Mouse (Mus musculus): ENCODE data around the gene Ly6g6c. TPM values are rescaled to one million over a fixed set of nuclear protein-coding genes. Genes with fewer than 3 reads are reported as not detected.
"Not testable (repeated sequence)": the region's sequence is repeated elsewhere in the genome, so short reads cannot be mapped to it uniquely, and the experiment has no call there.

Ly6g6c gene
- polyA plus RNA-seq, 1 experiment: 0.17 TPM

DNA sequence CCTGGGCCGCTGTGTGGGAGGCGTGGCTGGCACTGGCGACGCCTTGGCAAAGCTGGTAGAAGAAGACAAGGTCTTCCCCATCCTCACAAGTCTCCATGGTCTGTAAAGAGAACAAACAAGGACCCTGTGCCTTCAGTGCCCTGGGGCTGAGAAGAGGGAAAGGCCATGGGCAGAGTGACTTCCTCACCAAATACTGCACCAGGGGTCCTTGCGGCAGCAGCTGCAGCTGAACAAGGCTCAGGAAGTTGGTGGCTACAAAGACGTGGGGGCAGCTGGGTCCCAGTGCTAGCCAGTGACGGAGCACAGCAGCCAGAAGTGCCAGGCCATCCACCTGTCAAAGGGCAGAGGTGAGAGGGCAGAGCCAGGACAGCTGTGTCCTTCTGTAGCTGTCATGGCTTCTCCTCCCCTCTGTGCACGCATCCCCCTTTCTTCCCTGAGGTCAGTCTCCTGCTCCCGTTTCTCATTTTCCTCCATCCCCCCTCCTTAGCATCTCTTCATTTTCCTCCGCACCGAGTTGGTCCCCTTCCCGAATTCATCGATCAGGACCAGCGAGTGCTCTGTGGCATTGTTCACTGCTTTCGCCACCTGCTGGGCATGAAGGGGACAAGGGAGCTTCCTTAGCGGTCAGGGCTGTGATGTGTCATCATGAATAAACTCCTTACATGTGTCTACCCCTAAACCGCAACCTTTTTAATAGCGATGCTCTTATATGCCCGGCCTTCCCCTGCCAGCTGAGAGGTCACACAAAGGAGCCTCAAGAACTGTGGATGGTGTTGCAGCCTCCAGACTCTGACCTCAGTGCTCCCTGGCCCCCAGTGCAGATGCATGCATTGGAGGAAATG lies 35.3 kb upstream of the Ly6g6c start:
- 42% methylated on average over 19 of the region's 19 CpGs for WGBS
- DNase-seq (ENCODE audit: low read depth, low spot score): no peak

DNA sequence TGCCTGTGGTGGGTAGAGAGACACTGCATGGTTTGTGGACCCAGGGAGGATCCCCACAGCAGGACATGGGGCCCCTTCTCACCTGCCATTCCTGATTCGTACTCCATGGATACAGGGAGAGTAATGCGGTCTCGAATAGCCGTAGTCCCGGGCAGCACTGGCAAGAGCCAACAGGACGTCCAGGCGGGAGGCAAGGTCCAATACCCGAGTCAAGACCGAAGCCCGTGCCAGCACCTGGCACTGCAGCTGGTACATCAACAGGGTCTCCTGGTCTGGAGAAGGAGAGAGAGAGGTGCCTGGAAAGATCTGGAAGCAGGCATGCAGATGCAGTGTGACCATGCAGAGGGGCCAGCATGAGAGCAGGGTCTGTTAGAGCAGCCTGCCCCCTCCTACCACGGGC lies 33.9 kb upstream of the Ly6g6c start:
- DNase-seq (ENCODE audit: low read depth, low spot score): no peak
- 87% methylated on average over 11 of the region's 11 CpGs for WGBS

DNA sequence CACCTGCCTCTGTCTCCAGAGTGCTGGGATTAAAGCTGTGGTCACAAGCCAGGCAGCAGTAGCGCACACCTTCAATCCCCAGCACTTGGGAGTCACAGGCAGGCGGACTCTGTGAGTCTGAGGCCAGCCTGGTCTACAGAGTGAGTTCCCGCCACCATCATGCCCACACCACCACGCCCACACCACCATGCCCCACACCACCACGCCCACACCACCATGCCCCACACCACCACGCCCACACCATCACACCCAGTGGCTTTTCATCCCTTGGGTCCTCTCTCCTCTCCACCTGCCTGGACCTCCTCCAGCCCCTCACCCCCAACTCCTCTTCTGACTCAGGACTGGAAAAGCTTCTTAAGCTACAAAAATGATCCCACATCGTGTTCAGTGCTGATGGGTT lies 33.3 kb upstream of the Ly6g6c start:
- no peak for DNase-seq (ENCODE audit: low read depth, low spot score)
- WGBS: 68% methylated on average over 7 of the region's 7 CpGs

DNA sequence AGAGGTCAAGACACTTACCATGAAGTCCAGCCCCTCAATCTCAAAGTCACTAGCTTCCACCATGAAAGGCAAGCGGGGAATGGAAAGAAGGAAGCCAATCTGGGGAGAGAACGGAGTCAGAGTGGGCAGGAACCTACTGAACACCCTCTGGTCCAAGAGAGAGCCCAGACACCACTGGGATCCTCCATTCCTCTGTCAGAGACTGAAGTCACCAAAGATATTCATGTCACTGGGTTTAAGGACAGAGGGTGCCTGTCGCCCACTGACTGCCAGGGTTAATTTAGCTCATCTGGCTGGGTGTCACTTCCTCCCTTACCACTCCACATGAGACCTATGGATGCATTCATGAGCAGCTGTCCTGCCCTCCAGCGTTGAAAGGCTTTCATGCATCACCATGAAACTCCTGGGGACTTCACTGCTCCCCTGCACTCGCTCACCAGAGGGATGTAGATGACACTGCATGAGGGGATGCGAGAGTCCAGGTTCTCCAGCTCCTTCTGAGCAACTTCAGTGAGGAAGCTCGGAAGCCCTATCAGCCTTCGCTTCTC lies 32.8 kb upstream of the Ly6g6c start:
- DNase-seq (ENCODE audit: low read depth, low spot score): no peak
- 72% methylated on average over 8 of the region's 8 CpGs for WGBS

DNA sequence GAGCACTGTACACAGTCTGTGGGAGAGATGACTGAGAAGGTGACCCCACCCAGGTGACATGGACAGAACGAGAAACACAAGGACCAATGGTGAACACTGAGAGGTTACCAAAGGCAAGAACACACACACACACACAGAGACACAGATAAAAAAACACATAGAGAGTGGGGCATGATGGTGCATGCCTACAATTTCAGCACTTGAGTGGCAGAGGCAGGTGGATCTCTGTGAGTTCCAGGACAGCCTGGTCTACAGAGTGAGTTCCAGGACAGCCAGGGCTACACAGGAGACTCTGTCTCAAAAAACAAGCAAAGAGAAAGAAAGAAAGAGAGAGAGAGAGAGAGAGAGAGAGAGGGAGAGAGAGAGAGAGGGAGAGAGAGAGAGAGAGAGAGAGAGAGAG lies 31.5 kb upstream of the Ly6g6c start:
- WGBS: 47% methylated on average over 1 of the region's 1 CpGs
- not testable (repeated sequence) for DNase-seq (ENCODE audit: low read depth, low spot score)

DNA sequence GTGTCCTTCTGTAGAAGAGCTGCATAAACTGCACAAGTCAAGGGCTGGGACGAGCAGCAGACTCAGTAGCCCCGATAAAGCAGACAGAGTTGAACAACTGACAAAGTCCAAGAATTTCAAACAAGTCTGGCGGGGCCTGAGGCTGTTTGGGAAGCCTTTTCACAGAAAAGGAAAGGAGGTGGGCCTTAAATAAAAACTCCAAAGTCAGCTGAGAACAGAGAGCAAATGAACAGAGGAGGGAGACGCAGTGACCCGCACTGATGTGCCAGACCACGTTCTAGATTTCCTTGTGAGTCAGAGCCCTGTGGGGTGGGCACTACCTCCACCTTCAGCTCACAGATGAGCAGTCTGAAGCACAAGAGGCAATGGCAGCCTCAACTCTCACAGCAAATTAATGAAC lies 30.3 kb upstream of the Ly6g6c start:
- 53% methylated on average over 6 of the region's 6 CpGs for WGBS
- DNase-seq (ENCODE audit: low read depth, low spot score): no peak

DNA sequence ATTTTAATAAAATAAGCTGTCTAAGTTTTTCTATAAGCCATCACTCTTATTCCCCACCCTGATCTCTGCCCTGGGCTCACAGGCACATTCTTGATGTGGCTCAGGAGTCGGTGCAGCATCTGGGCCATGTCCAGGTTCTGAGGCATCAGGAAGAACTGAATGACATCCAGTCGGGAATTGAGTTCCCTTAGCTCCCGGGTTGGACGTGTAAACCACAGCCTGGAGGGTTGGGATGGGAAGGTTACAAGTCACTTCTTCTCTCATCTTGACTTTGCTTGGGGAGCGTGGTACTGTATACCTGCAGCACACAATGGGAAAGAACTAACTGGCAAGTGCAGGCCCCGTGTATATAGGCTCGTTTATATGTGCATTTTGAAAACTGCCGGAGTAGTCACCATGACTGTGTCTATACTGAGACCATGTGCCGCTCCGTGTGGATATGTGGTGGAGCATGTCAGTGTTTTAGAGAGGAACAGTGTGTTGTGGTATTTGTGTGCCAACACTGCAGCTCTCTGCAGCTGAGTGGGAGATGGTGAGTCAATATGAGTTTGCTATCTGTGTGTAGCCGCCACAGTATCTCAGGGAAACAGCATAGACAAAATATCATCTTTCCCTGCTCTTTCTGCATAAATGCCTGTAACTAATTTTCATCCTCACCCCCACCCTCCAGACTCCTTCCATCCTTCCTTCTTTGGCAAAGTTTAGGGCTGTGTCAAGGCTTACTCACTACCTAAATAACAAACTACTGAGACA lies 25.9 kb upstream of the Ly6g6c start:
- DNase-seq (ENCODE audit: low read depth, low spot score): no peak
- 89% methylated on average over 11 of the region's 11 CpGs for WGBS

DNA sequence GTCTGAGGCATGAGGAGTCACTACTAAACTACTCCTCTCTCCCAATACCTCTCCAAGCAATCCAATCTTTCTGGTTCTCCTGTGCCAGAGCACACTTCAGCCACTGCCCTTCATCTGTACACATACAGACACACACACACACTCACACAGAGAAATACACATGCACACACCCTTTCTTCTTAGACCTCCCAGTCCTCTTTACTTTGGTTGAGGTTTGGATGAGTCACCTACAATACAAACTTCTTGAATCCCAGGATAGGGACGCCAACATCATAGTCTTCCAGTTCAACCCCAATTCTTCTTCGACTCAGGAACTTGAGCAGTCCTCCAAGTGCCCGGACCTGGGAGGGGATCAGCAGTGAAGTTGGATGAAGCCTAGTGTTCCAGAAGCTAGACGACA lies 21.4 kb upstream of the Ly6g6c start:
- 45% methylated on average over 4 of the region's 4 CpGs for WGBS
- DNase-seq (ENCODE audit: low read depth, low spot score): no peak

DNA sequence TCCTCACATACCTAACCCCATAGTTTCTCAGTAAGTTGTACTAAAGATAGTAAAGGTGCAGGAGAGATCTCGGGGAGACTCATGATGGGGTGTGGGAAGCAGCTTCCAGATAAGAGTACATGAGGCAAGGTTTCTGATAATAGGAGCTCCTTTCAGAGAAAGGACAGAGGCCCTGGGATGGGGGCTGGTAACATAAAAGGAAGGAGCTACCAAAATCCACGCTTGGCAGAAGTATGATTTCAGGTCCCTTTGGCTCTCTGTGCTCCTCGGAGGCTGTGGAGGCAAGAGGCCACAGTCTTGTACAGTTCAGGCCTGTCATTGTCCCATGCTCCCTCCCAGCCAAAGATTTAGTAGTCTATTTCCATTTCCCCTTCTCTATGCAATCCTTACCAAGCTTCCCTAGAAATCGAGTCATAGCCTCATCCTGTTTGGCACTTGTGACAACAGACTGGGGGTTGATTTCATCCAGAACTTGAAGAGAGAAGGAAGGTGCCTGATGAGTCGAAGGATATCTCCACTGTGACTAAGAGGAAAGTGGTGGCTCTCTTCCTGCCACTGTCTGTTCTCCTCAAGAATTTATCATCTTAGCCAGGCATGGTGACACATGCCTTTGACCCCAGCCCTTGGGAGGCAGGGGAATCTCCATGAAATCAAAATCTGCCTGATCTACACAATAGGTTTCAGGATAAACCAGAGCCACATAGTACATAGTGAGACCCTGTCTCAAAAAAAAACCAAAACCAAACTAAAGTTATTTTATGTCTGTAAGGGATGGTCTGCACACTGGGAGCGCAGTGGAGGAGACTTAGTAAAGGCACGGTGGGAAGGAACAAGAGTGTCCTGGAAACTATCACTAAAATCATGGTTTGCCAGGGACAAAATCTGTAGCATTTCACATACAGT lies 20.0 kb upstream of the Ly6g6c start:
- no peak for DNase-seq (ENCODE audit: low read depth, low spot score)
- WGBS: 78% methylated on average over 7 of the region's 7 CpGs

DNA sequence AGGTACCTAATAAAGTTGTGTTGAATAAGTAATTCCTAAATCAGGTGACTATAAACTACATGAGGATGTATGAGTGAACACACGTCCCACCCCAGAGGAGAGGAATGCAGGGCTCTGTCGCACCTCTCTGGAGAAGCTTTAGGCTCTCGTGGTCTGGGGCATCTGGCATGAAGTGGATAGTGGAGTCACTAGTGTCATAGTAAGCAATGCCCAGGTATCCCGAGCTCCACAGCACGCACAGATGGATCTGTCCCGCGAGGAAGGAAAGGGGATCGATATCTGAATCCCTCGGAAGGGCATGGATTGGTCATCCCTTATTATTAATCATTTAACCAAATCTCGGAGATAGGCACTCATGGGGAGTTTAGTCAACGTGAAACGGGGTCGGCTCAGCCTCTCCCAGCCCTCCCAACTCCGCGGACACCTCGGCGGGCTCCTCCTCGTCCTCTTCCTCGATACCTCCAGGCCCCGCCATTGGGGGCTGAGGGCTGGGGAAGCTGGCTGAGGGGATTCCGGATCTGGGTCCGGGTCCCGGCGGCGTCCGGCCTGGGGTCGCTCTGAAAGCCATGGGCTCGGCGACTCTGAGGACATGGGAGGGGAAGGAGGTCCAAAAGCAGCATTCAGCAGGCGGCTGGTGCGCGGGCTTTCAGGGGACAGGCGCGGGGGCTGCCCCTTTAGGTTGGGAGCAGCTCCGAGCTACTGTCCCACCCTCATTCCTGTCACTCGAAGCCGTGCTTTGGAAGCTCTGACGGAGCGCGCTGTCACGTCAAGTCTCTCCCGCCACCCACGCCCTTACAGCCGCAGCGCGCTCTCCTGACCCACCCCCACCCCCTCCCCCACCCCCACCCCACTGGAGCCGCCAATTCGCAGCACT lies 19.1 kb upstream of the Ly6g6c start:
- no peak for DNase-seq (ENCODE audit: low read depth, low spot score)
- 4% methylated on average over 48 of the region's 48 CpGs for WGBS

DNA sequence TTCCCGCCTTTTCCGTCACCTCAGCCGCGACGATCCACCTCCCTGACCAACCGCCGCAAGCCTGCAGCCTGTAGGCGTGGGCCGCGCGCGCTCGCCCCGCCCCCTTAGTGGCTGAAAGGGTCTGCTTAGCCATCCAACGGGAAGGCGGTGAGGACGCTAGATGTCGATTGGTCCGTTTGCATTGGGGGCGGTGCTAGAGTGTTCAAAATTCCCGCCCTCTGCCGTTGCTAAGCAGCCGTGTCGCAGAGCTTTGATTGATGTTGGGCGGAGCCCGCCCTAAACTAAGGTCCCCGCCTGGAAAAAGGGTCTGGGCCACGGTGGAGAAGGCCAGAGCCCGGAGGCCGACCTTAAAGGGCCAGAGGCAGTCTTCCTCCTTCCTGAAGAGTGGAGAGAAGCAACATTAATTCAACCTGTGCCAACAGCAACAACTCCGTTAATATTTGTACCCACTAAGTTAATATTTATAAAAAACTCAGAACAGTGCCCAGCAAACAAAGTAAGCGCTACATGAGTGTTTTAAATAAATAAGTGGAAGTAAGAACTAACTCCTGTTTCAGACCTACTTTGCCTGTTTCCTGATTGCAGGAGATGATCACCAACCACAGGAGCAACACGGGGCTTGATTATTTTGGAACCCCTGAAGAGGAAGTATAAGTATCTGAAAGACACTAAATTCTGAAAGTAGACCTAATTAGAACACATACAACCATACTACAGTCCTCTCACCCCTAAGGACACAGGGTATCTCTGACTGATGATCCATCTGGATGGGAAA lies 18.3 kb upstream of the Ly6g6c start, which contains the start of gene Msh5:
Gene Msh5, minus strand, starts transcription at position 65 of the 775 bp plus-strand sequence.
- 1% methylated on average over 33 of the region's 33 CpGs for WGBS
- no peak for DNase-seq (ENCODE audit: low read depth, low spot score)

DNA sequence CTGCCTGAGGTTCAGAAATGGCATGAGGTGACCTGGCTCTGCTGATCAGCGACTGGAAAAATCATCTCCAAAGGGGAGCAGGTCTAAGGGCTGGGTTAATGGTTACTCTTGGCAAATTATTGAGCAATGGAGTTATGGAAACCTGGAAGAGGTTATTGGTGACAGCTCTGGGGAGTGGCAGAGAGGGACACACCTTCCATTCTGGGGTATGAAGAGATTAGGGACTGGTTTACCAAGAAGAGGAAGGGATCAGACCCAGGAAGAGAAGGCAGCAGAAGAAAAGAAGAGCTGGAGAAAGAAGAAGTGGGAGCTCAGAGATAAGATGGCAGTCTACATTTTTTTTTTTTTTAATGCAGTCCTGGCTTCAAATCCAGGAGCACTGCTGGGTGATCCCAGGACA lies 17.5 kb upstream of the Ly6g6c start:
- DNase-seq (ENCODE audit: low read depth, low spot score): no peak
- WGBS: 9% methylated on average over 1 of the region's 1 CpGs

DNA sequence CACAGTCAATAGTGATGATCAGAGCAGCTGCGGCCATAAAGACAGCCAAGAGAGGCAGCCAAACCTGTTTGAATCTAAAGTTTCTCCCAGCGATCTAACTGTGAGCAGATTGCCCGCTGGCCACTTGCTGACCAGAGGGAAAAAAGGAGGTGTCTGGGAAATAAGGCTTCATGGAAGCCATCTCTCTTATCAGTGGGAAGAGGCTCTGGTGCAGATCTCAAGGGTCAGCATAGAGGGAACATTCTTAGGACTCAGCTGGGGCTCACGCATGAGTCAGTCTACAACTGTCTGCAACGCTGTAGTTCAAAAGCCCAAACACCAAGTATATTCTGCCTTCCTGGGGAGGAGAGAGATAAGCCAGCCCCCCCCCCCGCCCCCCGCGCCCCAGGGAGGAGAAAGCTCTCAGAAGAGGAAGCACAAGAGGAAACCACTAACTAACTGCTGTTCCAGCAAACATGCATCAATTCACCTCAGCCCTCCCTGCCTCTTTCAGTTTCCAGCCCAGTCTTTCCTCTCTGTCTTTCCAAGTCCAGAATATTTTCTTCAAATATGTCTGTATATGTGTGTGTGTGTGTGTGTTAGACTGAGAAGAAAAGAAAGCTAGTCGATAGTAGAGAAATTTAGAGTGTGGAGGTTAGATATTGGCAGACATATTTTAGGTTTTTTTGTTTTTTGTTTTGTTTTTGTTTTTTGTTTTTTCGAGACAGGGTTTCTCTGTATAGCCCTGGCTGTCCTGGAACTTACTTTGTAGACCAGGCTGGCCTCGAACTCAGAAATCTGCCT lies 16.8 kb upstream of the Ly6g6c start:
- WGBS: 13% methylated on average over 11 of the region's 11 CpGs
- DNase-seq (ENCODE audit: low read depth, low spot score): no peak

DNA sequence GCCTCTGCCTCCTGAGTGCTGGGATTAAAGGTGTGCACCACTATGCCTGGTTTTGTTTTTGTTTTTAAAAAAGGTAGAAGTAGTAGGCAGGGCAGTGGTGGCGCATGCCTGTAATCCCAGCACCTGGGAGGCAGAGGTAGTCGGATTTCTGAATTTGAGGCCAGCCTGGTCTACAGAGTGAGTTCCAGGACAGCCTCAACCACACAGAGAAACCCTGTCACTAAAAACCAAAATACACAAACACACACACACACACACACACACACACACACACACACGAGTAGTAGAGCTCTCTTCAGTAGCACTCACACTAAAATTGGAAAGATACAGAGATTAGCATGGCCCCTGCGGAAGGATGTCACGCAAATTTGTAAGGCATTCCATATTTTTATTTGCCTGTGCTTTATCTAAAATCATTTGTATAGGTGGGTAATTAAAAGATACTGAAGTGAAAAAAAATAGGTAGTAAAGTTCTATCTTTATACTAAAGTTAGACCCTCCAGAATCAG lies 16.2 kb upstream of the Ly6g6c start:
- WGBS: 50% methylated on average over 5 of the region's 5 CpGs
- no peak for DNase-seq (ENCODE audit: low read depth, low spot score)

DNA sequence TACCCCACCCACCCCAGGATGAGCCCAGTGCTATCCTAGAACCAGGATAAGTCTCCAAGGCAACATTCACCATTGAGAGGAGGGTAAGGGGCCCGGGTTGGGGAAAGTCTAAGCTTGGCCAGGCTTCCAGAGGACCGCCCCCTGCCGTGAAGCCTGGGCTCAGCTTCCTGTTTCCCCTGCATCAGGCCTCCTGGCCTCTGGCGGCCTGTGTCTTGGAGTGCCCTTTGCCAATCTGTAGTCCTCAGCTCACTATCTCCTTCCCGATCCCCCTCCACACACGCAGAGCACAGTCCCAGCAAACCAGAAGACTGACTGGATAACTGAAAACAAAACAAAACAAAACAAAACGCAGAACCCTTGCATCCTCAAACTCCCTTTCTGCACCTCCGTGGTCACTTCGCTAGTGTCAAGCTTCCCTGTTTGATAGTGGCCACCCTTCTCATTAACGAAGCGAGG lies 15.6 kb upstream of the Ly6g6c start, which contains the start of gene Clic1:
Gene Clic1, plus strand, starts transcription at position 406 of the 456 bp plus-strand sequence.
- 2% methylated on average over 11 of the region's 11 CpGs for WGBS
- no peak for DNase-seq (ENCODE audit: low read depth, low spot score)

DNA sequence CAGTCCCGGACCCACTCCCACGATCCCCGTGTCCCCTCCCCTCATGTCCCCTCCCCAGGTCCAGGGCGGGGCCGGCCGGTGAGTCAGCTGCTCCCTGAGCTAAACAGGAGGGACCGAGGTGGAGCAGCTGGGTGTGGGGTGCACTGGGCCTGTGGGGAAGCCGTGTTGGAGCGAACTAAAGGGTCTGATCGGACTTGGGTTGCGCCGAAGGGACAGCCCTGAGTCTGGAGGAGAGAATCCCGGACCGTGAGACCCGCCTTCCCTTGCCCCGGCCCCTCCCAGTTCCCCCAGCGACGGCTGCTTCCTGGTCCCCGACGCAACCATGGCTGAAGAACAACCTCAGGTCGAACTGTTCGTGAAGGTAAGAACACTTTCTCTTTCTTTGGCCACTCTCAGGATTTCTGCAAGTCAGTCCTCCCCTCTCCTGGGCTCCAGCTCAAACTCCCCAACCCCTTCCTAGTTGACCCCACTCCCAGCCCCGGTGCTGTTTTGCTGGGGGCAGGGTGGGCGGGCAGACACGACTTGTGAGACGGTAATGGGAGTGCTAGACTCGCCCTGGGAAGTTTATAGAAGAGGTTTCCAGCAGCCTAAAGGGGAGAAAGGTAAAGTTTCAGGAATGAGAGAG lies 14.9 kb upstream of the Ly6g6c start:
- no peak for DNase-seq (ENCODE audit: low read depth, low spot score)
- 2% methylated on average over 27 of the region's 27 CpGs for WGBS
